Mouse (Mus musculus): ENCODE results near the gene Ttc23.

DNA sequence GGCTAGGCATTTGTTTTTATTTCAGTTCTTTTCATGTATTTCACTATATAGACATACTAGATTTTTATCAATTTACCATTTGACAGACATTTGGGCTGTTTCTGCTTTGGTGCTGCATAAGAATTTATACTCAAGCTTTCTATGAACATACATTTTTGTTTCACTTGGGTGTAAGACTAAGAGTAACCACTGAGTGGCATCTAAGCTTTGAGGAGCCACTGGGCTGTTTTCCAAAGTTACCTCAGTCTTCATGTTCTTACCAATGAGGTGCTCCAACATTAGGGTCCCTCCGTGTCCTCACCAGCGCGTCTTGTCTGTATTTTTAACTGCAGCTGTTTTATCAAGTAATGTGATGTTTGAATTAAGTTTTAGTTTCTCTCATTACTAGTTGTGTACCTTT, 39.3 kb downstream of the Ttc23 start:
- TF ChIP-seq TAL1 (IDR thresholded peaks at IDR 0.05; ENCODE audit: low read length): no peak
- no peak for TF ChIP-seq GATA1 (IDR thresholded peaks at IDR 0.05; ENCODE audit: low read length)
